Mouse (Mus musculus): ENCODE results near the gene Tiparp.

Gene Tiparp

GRCm38 (mm10) chr3:65527691-65528601, at the start of gene Tiparp:
Tiparp (plus strand) TSS chr3:65528410.
- DNase-seq (ENCODE audit: low spot score): peak; percentile 94

DNA sequence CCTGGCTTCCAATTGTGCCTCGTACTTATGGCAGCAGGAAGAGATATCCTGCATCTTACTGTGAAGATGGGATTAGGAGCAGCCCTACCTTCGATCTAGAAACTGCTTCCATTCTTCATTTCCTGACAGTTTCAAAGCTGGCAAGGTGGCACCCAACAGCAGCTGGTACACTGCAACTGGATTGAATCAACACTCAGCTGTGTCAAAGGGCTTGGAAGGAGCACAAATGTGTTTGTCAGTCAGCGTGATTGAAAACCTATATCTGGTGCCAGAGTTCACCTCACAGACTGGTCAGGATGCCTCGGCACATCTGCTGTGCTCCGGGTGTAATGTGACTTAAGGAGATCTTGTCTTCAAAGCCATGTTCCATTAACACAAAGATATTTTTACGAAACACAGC, 47.5 kb upstream of the Tiparp start:
- DNase-seq (ENCODE audit: low spot score): no peak

DNA sequence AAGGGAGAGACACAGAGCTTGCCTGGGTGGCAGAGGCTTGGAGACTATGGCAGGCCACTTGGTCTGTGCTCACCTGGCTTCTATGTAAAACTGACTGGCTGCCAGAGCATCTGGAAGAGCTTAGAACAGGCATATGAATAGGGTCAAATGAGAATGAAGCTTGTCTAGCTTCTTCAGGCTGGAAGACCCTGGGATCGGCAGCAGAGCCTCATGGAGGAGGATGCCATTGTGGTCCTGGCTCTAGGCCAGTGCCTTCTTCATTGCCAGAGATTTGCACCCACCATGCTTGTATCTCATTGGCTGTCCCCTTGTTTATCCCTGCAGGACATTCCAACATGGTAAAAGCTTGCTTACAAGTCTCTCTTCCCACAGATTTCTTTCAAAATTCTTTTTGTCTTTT, 45.9 kb upstream of the Tiparp start:
- DNase-seq (ENCODE audit: low spot score): no peak

DNA sequence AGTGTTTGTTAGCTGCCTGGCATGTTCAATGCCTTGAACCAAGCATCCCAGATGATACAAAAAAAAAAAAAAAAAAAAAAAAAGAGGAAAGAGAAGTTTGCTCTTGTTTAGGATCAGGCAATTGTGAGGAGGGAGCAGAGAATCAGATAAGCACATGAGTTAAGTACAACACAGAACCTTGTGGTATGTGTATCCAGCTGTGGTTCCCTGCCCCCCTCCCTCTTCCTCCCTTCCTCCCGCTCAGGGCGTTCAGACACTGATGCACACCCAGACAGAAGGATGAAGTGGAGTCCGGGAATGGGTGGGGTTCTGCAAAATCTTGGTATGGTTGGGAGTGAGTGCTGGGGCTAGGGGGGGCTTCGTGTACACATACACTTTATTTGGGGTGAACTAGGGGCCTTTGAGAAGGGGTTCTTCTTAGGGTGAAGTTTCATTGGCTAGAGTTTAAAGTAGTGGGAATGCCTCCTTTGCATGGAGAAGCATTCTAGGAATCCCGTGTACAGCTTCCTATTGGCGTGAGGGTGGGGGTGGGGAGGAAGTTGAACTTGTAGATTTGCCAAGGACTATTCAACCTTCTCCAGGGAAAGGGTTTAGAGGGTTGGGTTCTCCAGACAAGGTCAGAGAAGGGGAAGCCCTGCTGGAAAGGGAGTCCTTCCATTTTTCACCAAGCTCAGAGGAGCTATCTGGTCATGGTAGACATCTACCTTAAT, 45.4 kb upstream of the Tiparp start:
- no peak for DNase-seq (ENCODE audit: low spot score)

DNA sequence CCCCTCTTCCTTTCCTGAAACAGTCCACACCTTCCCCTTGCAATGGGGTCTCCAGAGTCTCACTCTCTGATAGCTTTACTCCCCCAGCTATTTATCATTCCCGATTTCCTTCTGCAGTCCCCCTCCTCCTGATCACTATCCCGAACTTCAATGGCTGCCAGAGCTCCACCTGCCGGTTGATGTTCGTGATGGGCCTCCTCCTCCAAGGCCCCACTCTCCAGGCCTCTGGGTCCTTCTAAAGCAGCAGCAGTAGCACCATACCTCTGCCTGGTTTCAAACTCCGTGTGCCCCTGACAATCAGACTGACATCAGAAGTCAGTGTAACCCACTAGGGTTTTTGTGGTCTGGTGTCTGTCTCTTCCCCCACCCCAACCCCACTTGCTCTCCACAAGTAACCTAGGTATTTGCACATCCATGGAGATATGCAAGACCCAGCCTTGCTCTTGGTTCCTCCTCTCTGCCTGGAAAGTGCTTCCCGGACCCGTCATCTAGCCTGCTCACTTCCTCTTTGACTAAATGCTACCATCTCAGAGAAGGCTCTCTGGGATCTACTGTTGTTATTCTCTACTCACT, 44.0 kb upstream of the Tiparp start:
- no peak for DNase-seq (ENCODE audit: low spot score)

GRCm38 (mm10) chr3:65487419-65488088, 40.7 kb upstream of the Tiparp start:
- DNase-seq (ENCODE audit: low spot score): no peak

DNA sequence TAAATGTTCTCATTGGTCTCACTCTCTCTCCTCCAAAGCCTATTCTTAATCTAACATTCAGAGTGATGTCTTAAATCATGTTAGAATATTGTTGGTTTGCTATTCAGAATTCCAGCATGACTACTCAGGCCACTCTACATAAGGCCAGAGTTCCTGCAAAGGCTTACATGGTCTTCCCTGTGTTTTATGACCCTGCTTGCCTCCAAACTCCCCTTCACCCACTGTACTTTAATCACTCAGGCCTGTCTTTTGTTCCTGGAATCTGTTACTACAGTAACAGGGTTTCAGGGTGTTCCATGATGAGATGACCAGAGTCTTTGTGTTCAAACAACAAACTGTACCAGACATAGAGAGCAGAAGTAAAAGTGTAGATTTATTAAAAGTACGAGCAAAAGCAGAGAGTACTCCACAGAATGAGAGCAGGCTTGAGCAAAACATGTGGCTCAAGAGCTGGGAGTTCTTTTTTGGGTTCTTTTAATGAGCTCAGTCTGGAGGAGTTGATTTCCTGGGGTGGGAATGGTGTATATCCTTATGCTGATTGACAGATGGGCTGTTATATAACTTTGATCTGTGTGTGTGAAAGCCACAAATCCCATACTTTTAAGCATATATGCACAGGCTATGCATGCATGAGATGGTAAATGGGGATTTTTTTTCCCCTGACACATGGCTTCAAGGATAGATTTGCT, 39.5 kb upstream of the Tiparp start:
- DNase-seq (ENCODE audit: low spot score): no peak

DNA sequence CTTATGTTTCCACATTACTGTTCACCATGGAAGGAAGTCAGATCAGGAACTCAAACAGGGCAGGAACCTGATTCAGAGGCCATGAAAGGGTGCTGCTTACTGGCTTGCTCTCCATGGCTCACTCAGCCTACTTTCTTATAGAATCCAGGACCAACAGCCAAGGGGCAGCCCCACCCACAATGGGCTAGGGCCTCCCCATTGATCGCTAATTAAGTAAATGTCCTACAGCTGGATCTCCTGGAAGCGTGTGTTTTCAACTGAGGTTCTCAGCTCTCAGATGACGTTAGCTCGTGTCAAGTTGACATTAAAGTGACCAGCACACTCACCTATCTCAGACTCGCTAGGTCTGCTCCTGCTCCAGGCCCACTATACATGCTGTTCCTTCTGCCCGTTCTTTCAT, 38.6 kb upstream of the Tiparp start:
- DNase-seq (ENCODE audit: low spot score): no peak

DNA sequence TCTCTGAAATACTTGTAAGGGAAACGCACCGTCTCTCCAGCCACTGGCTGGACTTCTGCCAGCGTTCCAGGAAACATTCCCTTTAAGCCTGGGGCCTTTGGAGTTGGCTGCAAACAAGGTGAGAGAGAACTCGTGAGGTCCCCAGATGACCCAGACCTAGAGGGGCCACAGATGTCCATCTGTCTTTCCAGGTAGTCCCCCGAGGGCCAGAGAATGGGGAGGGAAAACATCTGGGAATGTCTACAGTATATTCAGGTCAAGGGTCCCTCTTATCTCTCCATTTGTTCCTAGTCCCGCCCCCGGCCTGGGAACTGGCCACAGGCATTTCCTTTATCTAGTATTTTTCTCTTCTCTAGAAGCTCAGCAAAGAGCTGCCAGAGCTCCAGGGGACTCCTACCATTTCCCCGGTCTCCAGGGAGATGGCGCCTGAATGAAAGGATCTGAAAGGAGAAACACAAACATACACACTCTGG, 33.9 kb upstream of the Tiparp start:
- DNase-seq (ENCODE audit: low spot score): peak; percentile 12

DNA sequence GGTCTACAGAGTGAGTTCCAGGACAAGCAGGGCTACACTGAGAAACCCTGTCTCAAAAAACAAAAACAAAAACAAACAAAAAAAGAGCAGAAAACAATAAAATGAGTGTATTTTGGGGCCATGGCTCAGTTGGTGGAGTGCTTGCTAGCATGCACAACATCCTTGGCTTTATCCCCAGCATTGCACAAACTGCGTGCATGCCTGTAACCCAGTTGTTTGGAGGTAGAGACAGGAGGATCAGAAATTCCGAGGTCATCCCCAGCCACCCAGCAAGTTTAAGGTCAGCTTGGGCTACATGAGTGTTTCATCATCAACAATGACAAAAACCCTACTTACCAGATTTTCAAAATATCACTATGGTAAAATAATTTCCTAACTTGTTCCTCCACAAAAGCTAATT, 20.4 kb upstream of the Tiparp start:
- DNase-seq (ENCODE audit: low spot score): no peak

DNA sequence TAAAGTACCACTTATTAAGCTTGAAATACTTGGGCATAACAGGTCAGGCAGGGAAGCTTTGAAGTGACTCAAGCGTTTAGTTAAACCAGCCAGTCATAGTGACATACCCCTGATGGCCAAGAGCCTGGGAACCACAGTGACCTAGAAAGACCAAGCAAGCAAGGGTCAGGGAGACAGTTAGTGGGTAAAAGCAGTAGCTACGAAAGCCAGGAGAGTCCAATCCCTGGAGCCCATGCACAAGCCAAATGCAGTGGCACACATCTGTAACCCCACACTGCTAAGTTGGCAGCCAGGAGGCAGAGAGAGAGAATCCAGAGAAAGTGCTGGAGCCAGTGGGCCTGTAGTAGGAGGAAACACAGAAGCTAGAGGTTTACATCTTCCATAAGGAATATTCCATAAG, 17.6 kb upstream of the Tiparp start:
- no peak for DNase-seq (ENCODE audit: low spot score)

GRCm38 (mm10) chr3:65515751-65516150, 12.5 kb upstream of the Tiparp start:
- DNase-seq (ENCODE audit: low spot score): no peak

DNA sequence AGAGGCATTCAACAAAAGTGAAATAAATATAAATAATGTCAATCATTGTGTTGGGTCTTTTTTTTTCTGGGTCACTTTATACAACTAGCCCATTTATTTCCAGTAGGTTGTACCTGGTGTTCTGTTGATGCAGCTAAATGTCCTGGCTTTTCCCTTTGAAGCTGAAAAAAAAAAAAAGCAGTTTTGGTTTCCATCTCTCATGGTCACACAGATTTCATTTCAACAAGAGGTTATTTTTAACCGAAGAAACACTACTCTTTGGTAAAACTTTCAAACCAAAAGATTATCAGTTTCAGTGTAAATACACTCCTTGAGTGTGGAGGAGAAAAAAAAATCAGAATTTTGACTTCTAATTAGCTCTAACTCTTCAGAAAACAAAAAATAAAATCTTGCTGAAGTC, 11.7 kb upstream of the Tiparp start:
- no peak for DNase-seq (ENCODE audit: low spot score)

GRCm38 (mm10) chr3:65517141-65517540, 11.1 kb upstream of the Tiparp start:
- no peak for DNase-seq (ENCODE audit: low spot score)

DNA sequence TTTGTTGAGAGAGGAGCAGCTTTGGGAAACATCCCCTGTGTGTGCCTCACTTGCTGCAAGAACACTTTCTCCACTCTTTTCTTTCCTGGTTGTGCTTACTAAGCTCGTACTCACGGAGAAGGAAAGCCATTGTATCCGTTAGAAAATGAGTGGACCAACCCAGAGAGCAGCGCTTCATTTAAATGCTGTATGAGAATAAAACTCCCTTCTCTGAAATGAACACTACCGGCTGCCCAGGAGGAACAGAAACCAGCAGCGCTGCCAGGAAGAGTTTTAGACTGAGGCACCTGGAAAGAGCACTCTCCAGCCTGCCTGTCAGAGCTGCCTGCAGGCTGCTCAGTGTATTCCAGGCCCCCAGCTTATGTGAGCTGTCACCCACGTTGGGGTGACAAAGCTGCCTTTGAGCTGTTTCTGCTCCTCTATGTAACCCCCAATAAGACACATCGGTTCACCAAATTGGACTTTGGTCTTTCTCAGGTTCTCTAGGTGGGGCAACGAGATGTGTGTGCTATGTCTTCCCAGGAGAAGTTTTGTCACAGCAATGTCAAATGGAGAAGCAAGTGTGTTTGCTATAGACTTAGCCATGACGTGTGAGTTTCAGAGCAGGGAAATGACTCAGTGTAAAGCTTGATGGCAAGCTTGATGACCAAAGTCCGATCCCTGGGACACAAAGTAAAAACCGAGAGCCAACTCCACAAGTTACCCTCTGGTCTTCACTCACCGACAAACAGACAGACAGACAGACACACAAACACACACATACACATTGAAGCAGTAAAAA, 10.3 kb upstream of the Tiparp start:
- no peak for DNase-seq (ENCODE audit: low spot score)

DNA sequence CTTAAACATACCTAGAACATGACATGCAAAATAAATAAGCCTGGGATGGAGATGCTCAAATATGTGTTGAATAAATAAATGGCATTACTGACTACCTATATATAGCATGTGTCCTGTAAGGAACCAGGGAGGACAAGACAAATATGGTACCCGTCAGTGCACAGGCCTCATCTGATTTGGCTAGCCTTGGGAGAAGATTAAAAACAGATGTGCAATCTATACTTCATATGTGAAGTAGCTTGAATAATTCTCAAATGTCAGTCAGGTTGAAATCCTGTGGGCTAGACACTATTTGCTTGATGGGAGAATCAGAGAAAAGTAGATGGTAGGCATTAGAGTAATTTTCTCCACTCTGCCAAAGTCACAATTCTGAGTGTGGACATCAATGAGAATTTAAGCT, 6.8 kb upstream of the Tiparp start:
- DNase-seq (ENCODE audit: low spot score): no peak

DNA sequence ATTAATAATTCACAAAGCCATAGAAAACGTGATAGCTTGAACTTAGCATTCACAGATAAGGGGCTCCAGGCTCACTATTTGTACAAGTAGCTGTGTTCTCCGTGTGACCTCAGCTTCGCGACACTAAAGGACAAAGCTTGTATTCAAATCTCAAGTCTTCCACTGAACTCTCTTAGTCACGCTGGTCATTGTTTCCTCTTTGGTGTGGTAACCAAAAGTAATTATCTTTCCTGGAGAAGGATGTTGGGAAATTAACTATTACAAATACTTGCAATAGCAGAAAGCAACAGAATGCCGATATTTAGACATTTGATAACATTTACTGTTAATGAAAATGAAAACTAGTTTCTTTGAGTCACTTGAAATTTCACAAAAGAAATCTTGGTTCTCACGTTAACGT, 4.8 kb upstream of the Tiparp start:
- no peak for DNase-seq (ENCODE audit: low spot score)

GRCm38 (mm10) chr3:65525731-65526130, 2.5 kb upstream of the Tiparp start:
- DNase-seq (ENCODE audit: low spot score): no peak

GRCm38 (mm10) chr3:65527196-65527595, 1.0 kb upstream of the Tiparp start:
- no peak for DNase-seq (ENCODE audit: low spot score)

DNA sequence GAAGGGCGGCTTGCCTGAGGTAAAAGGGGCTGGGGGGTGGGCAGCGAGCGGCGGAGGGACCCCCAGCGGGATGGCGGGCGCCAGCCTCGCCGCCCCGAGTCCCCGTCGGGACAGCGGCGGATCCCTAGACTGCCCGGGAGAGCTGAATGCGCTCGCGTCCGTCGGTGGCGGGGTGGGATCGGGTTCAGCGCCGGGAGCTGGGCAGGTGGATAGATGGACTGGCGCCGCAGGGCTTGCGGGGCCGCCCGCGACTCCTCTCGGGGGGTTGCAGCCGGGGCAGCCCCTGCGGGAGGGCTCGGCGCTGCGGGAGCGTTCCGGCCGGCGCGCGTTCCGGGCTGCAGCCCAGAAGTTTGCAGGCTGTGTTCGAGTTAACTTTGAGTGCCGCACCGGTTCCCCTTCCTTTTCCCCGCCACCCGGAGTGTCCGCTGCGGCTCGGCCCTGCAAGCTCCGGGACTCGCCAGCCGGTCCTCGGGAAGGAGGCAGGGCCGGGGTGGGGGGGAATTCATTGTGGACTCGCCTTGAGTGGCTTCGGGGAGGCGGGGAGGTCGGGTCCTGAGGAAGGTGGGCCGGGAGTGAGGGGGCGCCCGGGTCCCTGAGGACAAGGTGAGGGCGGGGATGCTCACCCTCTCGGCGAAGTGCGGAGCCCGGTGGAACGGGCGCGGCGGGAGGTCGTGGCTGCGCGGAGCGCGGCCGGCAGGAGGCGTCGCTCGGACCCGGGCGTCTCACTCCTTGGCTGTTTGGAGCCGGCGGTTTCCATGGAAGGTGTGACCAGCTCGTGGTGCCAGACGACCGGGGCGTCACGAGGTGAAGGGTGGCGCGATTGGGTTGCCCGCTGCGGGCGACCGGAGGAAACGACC, 632 bp downstream of the Tiparp start:
- peak; percentile 81 for DNase-seq (ENCODE audit: low spot score)

Data from testis, postnatal 14 days (tissue).